Mouse (Mus musculus) CD8-positive naive resting alpha-beta T cell, adult 2 months (primary cell): ENCODE measurements around the gene Dera.

Source experiments
- DNase-seq, 2 experiments: peaks; one replicate each; pipeline ENCODE4 v3.0.0; 2022; ENCODE audit warnings: low read depth in 2 of 2, low spot score in 2 of 2

Dera gene

GRCm38 (mm10) chr6:137804606-137805005 is 50.3 kb downstream of the Dera start:
- DNase-seq: no peak

- DNase-seq: no peak
These were observed 52.0 kb downstream of the Dera start for GRCm38 (mm10) chr6:137806342-137806741.

GRCm38 (mm10) chr6:137806806-137807205 is 52.5 kb downstream of the Dera start:
- no peak for DNase-seq

- no peak for DNase-seq
These were observed 53.0 kb downstream of the Dera start for GRCm38 (mm10) chr6:137807296-137807695.

GRCm38 (mm10) chr6:137808706-137809105 is 54.4 kb downstream of the Dera start:
- no peak for DNase-seq

GRCm38 (mm10) chr6:137810136-137810535 is 55.8 kb downstream of the Dera start:
- DNase-seq: no peak

- no peak for DNase-seq
These were observed 59.7 kb downstream of the Dera start for GRCm38 (mm10) chr6:137814006-137814405.

- DNase-seq: no peak
These were observed 62.2 kb downstream of the Dera start for GRCm38 (mm10) chr6:137816508-137816907.

GRCm38 (mm10) chr6:137822550-137822949 is 68.2 kb downstream of the Dera start:
- DNase-seq: no peak

GRCm38 (mm10) chr6:137824046-137825021 is 70.0 kb downstream of the Dera start:
- DNase-seq: no peak

GRCm38 (mm10) chr6:137825022-137825613 is 70.8 kb downstream of the Dera start:
- no peak for DNase-seq

- no peak for DNase-seq
These were observed 74.9 kb downstream of the Dera start for GRCm38 (mm10) chr6:137829056-137829776.

GRCm38 (mm10) chr6:137836799-137837198 is 82.5 kb downstream of the Dera start:
- no peak for DNase-seq

GRCm38 (mm10) chr6:137843337-137843736 is 89.0 kb downstream of the Dera start:
- no peak for DNase-seq

GRCm38 (mm10) chr6:137857198-137858194 is 103.2 kb downstream of the Dera start:
- DNase-seq: no peak

- DNase-seq: no peak
These were observed 115.7 kb downstream of the Dera start for GRCm38 (mm10) chr6:137869903-137870580.

- no peak for DNase-seq
These were observed 116.3 kb downstream of the Dera start for GRCm38 (mm10) chr6:137870667-137871066.

- DNase-seq: no peak
These were observed 117.8 kb downstream of the Dera start for GRCm38 (mm10) chr6:137872055-137872735.
